ENCODE assay signal across 15 mouse cellular contexts in genomic region chr9:50884093-50884492, GRCm38 (mm10). TPM values are rescaled to one million over a fixed set of nuclear protein-coding genes. Genes with fewer than 3 reads are reported as not detected.
DNase-seq lines count a peak whose midpoint lies in the region; ATAC-seq and TF ChIP-seq lines count a peak whose summit lies in the region.
"Had no signal": no experiment of that assay in that cellular context is flagged by ENCODE, and none has a peak within 500 bp of the region (broad histone marks: within the 10 kb centered on the region; RNA-seq: fewer than 3 reads in every experiment).

No protein-coding gene starts in this region.

- no peak for TF ChIP-seq POLR2A in cortical plate, adult 2 months (IDR thresholded peaks at IDR 0.05; ENCODE audit: extremely low read depth, insufficient read depth, low read length)

- no peak overlapping the region for H3K9ac ChIP-seq in limb, embryonic 12.5 days (replicated peaks)
- H3K9ac ChIP-seq in hindbrain, embryonic 11.5 days (ENCODE audit: low read depth, low read length): no peak overlapping the region
- H3K9ac ChIP-seq: hindbrain, embryonic 12.5 days; neural tube, embryonic 12.5 days had no signal

- H3K27ac ChIP-seq in limb, embryonic 12.5 days: peak overlapping the region; percentile 72; the same call in 1 of the 2 replicates
- no peak overlapping the region for H3K27ac ChIP-seq in limb, embryonic 10.5 days
- peak overlapping the region; percentile 53; the same call in 1 of the 2 replicates for H3K27ac ChIP-seq in cortical plate, adult 2 months (ENCODE audit: insufficient read depth, low read length)
- H3K27ac ChIP-seq in hindbrain, embryonic 11.5 days (ENCODE audit: low read depth, low read length): no peak overlapping the region
- H3K27ac ChIP-seq: hindbrain, embryonic 12.5 days; macrophage; neural tube, embryonic 12.5 days had no signal

- peak; percentile 34 for DNase-seq in gastrocnemius, postnatal 14 days
- no peak for DNase-seq in gastrocnemius, postnatal 4 days (ENCODE audit: low spot score in 2 of 2)
- no peak for DNase-seq in limb, embryonic 10.5 days (ENCODE audit: low spot score)
- DNase-seq in left cerebral cortex, postnatal 25 days (ENCODE audit: low spot score in 2 of 2): peak; percentile 42 to 76
- no peak for DNase-seq in hindbrain, embryonic 11.5 days (ENCODE audit: low spot score)
- no peak for DNase-seq in adrenal gland, postnatal 36 days
- DNase-seq: cerebellum, adult 11-12 months; right cerebral cortex, postnatal 14 days; thymus, postnatal 4 days had no signal

- no peaks in the 10 kb centered on the region for H3K9me3 ChIP-seq in limb, embryonic 12.5 days
- no peaks in the 10 kb centered on the region for H3K9me3 ChIP-seq in limb, embryonic 10.5 days (replicated peaks)
- no peaks in the 10 kb centered on the region for H3K9me3 ChIP-seq in hindbrain, embryonic 11.5 days (ENCODE audit: control insufficient read depth, low read length)
- H3K9me3 ChIP-seq: hindbrain, embryonic 12.5 days; neural tube, embryonic 12.5 days had no signal

- no peak overlapping the region for H3K4me3 ChIP-seq in limb, embryonic 12.5 days (replicated peaks)
- H3K4me3 ChIP-seq in limb, embryonic 10.5 days: no peak overlapping the region
- no peak overlapping the region for H3K4me3 ChIP-seq in cortical plate, adult 2 months (ENCODE audit: insufficient read depth, low read length)
- no peak overlapping the region for H3K4me3 ChIP-seq in hindbrain, embryonic 11.5 days (ENCODE audit: low read depth, low read length)
- H3K4me3 ChIP-seq: hindbrain, embryonic 12.5 days; neural tube, embryonic 12.5 days had no signal

- 83% methylated on average over 8 of the region's 8 CpGs for WGBS in limb, embryonic 12.5 days
- WGBS in limb, embryonic 10.5 days: 86% methylated on average over 8 of the region's 8 CpGs
- 87% methylated on average over 8 of the region's 8 CpGs for WGBS in hindbrain, embryonic 11.5 days

- H3K4me2 ChIP-seq in limb, embryonic 12.5 days: no peak overlapping the region
- H3K4me2 ChIP-seq in hindbrain, embryonic 11.5 days (replicated peaks; ENCODE audit: low read depth, low read length): no peak overlapping the region
- H3K4me2 ChIP-seq: hindbrain, embryonic 12.5 days; neural tube, embryonic 12.5 days had no signal

- H3K36me3 ChIP-seq in limb, embryonic 12.5 days: peaks cover 49% of the 10 kb centered on the region
- peaks cover 73% of the 10 kb centered on the region for H3K36me3 ChIP-seq in limb, embryonic 10.5 days
- 0 out of 2 replicates have a peak, but pooled peaks cover 5% of the 10 kb centered on the region for H3K36me3 ChIP-seq in hindbrain, embryonic 11.5 days (ENCODE audit: control insufficient read depth, insufficient read depth, low read length)

- TF ChIP-seq CTCF in cortical plate, adult 2 months (IDR thresholded peaks at IDR 0.05; ENCODE audit: extremely low read depth, insufficient read depth, low read length): no peak

- ATAC-seq in limb, embryonic 12.5 days (ENCODE audit: insufficient number of reproducible peaks, insufficient read depth, low FRiP score, low TSS enrichment, low read depth): no peak
- ATAC-seq in hindbrain, embryonic 11.5 days (ENCODE audit: low FRiP score): no peak
- ATAC-seq: activated CD4-positive, CD25-positive, alpha-beta regulatory T cell, adult 4 months had no signal

- intact Hi-C loops in gastrocnemius, postnatal 14 days (cut with DNase I; ENCODE audit: low total_unique reads): no loop called here
- intact Hi-C loops in left cerebral cortex, postnatal 25 days (cut with DNase I): no loop called here

- no peaks in the 10 kb centered on the region for H3K27me3 ChIP-seq in limb, embryonic 12.5 days
- no peaks in the 10 kb centered on the region for H3K27me3 ChIP-seq in limb, embryonic 10.5 days (ENCODE audit: low read depth, poor library complexity, severe bottlenecking)
- H3K27me3 ChIP-seq in hindbrain, embryonic 11.5 days (ENCODE audit: control insufficient read depth, insufficient read depth, low read length): no peaks in the 10 kb centered on the region
- H3K27me3 ChIP-seq: hindbrain, embryonic 12.5 days; neural tube, embryonic 12.5 days had no signal

- peaks cover 29% of the 10 kb centered on the region for H3K4me1 ChIP-seq in limb, embryonic 12.5 days (replicated peaks)
- peaks cover 14% of the 10 kb centered on the region for H3K4me1 ChIP-seq in limb, embryonic 10.5 days
- H3K4me1 ChIP-seq in cortical plate, adult 2 months (ENCODE audit: control insufficient read depth, insufficient read depth, low read length): peaks cover 12% of the 10 kb centered on the region
- no peaks in the 10 kb centered on the region for H3K4me1 ChIP-seq in hindbrain, embryonic 11.5 days (replicated peaks; ENCODE audit: control insufficient read depth, insufficient read depth, low read length)
- H3K4me1 ChIP-seq: neural tube, embryonic 12.5 days had no signal

RNA-seq across cellular contexts. Expression of gene Ppp2r1b, which starts 39.0 kb away (rescaled TPM):
- total RNA-seq in gastrocnemius, postnatal 14 days (2021): 1 to 10 TPM; 5.5 to 5.8 TPM
- total RNA-seq in gastrocnemius, postnatal 4 days (2021): 10 to 100 TPM; 16.8 to 17.7 TPM
- polyA plus RNA-seq in limb, embryonic 12.5 days (2016; fragmentation: Nextera tagmentation; extraction: Ambion mirVana): 102 and 106 TPM in 2 replicates
- polyA plus RNA-seq in limb, embryonic 10.5 days (2016; fragmentation: Nextera tagmentation; extraction: Ambion mirVana): 159 and 177 TPM in 2 replicates
- 13.2 and 14.9 TPM in 2 replicates for polyA plus RNA-seq in cortical plate, adult 2 months (2012; rRNA removed)
- total RNA-seq in left cerebral cortex, postnatal 25 days (2021): 10 to 100 TPM; 17.6 to 19.1 TPM
- polyA plus RNA-seq in hindbrain, embryonic 11.5 days (2014; fragmentation: Nextera tagmentation; extraction: Ambion mirVana): 105 and 118 TPM in 2 replicates
- 10 to 100 TPM; 35.4 to 35.7 TPM for total RNA-seq in adrenal gland, postnatal 36 days (2021)

Comparison
In these comparisons a context has a peak if more than half of its experiments do, and no peak if none do; other contexts are left out.
1. DNase-seq: peak in gastrocnemius, postnatal 14 days (single experiment) and left cerebral cortex, postnatal 25 days (2 of 2); none in gastrocnemius, postnatal 4 days (0 of 2), limb, embryonic 10.5 days (single experiment), hindbrain, embryonic 11.5 days (single experiment) and adrenal gland, postnatal 36 days (0 of 2).
2. H3K27ac ChIP-seq: peak in limb, embryonic 12.5 days (single experiment) and cortical plate, adult 2 months (single experiment); none in limb, embryonic 10.5 days (single experiment) and hindbrain, embryonic 11.5 days (single experiment).